Mouse (Mus musculus): Measurements from ENCODE around the gene Cpsf7. TPM values are rescaled to one million over a fixed set of nuclear protein-coding genes. Genes with fewer than 3 reads are reported as not detected.

Gene Cpsf7
- polyA plus RNA-seq, 1 experiment from 2014 or later: 47.6 TPM

DNA sequence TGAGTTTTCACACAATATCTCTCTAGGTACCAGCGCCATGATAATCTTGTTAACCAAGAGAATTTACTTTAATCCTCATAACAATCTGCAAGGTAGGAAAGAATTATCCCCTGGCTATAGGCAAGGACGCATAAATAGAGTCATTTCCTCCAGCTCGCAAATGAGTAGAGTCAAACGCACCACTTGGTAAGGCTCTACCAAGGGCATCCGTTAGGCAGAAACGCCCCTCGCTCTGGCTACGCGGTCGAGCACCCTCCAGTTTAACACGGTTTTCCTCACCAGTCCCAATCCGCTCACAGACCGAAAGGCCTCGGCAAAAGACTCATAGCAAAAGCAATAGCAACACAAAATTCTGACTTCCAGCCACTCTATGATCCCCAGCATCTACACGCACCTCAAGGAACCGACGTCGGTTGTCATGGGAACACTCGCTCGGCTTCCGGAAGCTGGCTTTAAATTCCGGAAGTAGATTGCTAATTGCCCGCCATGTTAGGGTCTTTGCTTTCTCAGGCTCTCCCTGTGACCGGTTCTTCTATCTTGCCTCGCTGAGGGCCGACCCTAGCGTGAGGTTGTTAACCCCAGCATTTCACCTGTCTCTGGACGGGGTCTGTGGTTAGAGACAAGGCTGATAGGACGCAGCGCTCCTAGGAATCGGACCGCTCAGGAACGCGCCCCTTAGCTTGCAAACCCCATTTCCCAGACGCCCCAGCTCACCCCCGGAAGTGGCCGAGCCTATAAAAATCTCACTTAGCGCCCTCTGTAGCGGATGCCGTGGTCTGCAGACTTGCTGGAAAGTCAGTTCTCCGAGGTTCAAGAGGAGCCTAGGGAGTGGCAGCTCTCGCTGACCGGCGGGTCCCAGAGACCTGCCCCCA lies 51.9 kb downstream of the Cpsf7 start, which contains the start of the genes Cyb561a3 and Tmem138:
Gene Cyb561a3 (plus strand): TSS at position 483 of the 872 bp plus-strand sequence.
Gene Tmem138 (minus strand): TSS at position 673 of the 872 bp plus-strand sequence.
- H3K36me3 ChIP-seq (ENCODE audit: control insufficient read depth, insufficient read depth, low read length): peaks cover 20% of the 10 kb centered on the region
- H3K4me2 ChIP-seq (ENCODE audit: low read depth, low read length): peak within 1 kb of the TSS; percentile 76
- peak; percentile 97 for ATAC-seq (ENCODE audit: low read depth)
- peaks cover 14% of the 10 kb centered on the region for H3K4me1 ChIP-seq (replicated peaks; ENCODE audit: control insufficient read depth, insufficient read depth, low read length)
- no peaks in the 10 kb centered on the region for H3K27me3 ChIP-seq (ENCODE audit: control insufficient read depth, insufficient read depth, low read depth, low read length)
- peak within 1 kb of the TSS; percentile 60 for H3K4me3 ChIP-seq (ENCODE audit: low read length)
- H3K9ac ChIP-seq (ENCODE audit: low read length): peak within 1 kb of the TSS; percentile 74
- peak within 1 kb of the TSS; percentile 91 for H3K27ac ChIP-seq (ENCODE audit: low read length)
- under 1% methylated on average over 44 of the region's 44 CpGs for WGBS
- H3K9me3 ChIP-seq (ENCODE audit: control insufficient read depth, low read length): no peaks in the 10 kb centered on the region

DNA sequence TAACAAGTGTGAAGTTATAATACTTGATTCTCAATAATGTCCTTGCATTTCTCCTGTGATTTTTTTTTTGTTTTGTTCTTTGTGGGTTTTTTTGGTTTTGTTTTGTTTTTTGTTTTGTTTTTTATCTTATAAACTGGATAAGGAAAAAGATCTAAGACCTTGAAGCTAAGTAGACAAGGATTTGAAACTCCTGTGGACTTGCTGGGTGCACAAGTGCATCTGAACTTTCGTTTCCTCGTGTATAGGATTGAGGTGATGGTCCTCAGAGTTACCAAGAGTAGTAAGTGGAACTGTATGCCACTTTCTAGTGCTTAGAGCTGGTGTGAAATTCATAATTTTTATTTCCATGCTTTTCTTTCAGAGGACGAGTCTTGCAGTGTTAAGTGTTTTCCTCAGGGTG lies 55.0 kb downstream of the Cpsf7 start:
- no peak for ATAC-seq (ENCODE audit: low read depth)
- no peak overlapping the region for H3K27ac ChIP-seq (ENCODE audit: low read length)
- 71% methylated on average over 3 of the region's 3 CpGs for WGBS
- no peaks in the 10 kb centered on the region for H3K9me3 ChIP-seq (ENCODE audit: control insufficient read depth, low read length)
- H3K4me2 ChIP-seq (ENCODE audit: low read depth, low read length): no peak overlapping the region
- H3K4me1 ChIP-seq (replicated peaks; ENCODE audit: control insufficient read depth, insufficient read depth, low read length): peaks cover 14% of the 10 kb centered on the region
- H3K4me3 ChIP-seq (ENCODE audit: low read length): no peak overlapping the region
- no peak overlapping the region for H3K9ac ChIP-seq (ENCODE audit: low read length)
- H3K27me3 ChIP-seq (ENCODE audit: control insufficient read depth, insufficient read depth, low read depth, low read length): no peaks in the 10 kb centered on the region
- H3K36me3 ChIP-seq (ENCODE audit: control insufficient read depth, insufficient read depth, low read length): peaks cover 3% of the 10 kb centered on the region; the same call in 1 of the 2 replicates

DNA sequence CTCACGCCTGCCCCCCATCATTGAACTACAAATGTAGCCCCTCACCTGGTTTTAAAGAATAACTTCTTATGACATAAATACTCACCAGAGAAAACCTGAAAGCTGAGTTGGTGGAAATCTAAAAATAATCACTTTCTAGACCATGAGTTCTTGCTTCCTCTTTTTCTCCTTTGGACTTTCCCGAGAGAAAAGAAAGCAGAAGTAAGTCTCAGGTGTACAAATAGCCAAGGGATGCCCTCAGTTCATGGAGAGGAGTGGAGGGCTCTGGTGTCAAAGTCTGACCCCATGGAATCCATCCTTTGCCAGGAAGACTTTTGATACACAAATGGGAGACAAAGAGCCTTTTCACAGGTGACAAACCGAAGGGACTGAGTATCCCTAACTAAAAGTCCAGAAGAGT lies 55.7 kb downstream of the Cpsf7 start:
- no peak for ATAC-seq (ENCODE audit: low read depth)
- H3K27ac ChIP-seq (ENCODE audit: low read length): no peak overlapping the region
- 79% methylated on average over 3 of the region's 3 CpGs for WGBS

DNA sequence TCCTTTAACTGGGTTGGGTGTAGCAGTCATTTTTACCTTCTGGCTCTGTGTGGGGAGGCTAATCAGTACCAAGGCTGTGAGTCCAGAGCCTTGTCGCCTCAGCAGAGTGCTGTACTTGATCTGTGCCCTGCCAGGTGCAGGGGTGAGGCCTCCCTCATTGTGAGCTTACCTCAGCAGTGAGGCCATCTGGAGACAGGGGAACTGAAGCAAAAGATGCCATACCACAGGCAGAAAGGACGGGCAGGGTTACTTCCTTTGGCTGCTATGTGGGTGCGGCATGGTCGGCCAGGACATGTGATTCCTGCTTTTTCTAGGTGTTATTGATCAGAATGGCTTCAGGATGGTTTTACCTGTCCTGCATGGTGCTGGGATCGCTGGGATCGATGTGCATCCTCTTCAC lies 56.9 kb downstream of the Cpsf7 start:
- no peak overlapping the region for H3K4me2 ChIP-seq (ENCODE audit: low read depth, low read length)
- WGBS: 75% methylated on average over 6 of the region's 6 CpGs
- no peaks in the 10 kb centered on the region for H3K9me3 ChIP-seq (ENCODE audit: control insufficient read depth, low read length)
- H3K27ac ChIP-seq (ENCODE audit: low read length): no peak overlapping the region
- H3K27me3 ChIP-seq (ENCODE audit: control insufficient read depth, insufficient read depth, low read depth, low read length): no peaks in the 10 kb centered on the region
- H3K4me1 ChIP-seq (replicated peaks; ENCODE audit: control insufficient read depth, insufficient read depth, low read length): peaks cover 9% of the 10 kb centered on the region
- H3K4me3 ChIP-seq (ENCODE audit: low read length): no peak overlapping the region
- H3K9ac ChIP-seq (ENCODE audit: low read length): no peak overlapping the region
- ATAC-seq (ENCODE audit: low read depth): no peak
- H3K36me3 ChIP-seq (ENCODE audit: control insufficient read depth, insufficient read depth, low read length): peaks cover 2% of the 10 kb centered on the region; the same call in 1 of the 2 replicates

More for the DNA sequence above, 55.7 kb downstream of the Cpsf7 start:
- Histone ChIP-seq H3K9ac (ENCODE audit: low read length) (no peak overlapping the region), H3K4me2 (ENCODE audit: low read depth, low read length) (no peak overlapping the region), H3K4me1 (replicated peaks; ENCODE audit: control insufficient read depth, insufficient read depth, low read length) (peaks cover 14% of the 10 kb centered on the region), H3K36me3 (ENCODE audit: control insufficient read depth, insufficient read depth, low read length) (peaks cover 2% of the 10 kb centered on the region; the same call in 1 of the 2 replicates), H3K27me3 (ENCODE audit: control insufficient read depth, insufficient read depth, low read depth, low read length) (no peaks in the 10 kb centered on the region), H3K4me3 (ENCODE audit: low read length) (no peak overlapping the region), H3K9me3 (ENCODE audit: control insufficient read depth, low read length) (no peaks in the 10 kb centered on the region)

DNA sequence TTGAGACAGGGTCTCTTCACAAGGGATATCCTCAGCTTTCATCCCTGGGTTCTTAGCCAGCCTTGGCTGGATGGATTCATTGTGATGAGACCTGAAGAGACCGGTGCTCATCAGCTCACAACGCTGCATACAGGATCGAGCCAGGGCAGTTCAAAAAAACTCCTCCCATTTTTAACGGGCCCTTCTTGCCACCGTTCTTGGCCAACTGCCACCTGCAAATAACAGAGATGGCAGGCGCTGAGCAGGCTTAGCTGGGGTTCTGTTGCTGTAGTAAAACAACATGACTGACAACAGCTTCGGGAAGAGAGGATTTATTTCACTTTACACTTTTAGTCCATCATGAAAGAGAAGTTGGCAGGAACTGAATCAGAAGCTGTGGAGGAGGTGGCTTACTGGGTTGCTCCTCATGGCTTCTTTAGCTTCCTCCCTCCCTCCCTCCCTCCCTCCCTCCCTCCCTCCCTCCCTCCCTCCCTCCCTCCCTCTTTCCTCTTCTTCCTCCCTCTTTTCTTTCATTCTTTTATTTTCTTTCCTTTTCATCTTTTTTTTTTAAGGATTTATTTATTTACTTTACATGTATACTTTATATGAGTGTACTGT lies 58.6 kb downstream of the Cpsf7 start:
- Histone ChIP-seq H3K9me3 (ENCODE audit: control insufficient read depth, low read length) (no peaks in the 10 kb centered on the region), H3K27ac (ENCODE audit: low read length) (no peak overlapping the region), H3K36me3 (ENCODE audit: control insufficient read depth, insufficient read depth, low read length) (peaks cover 4% of the 10 kb centered on the region; the same call in 1 of the 2 replicates), H3K9ac (ENCODE audit: low read length) (no peak overlapping the region), H3K4me1 (replicated peaks; ENCODE audit: control insufficient read depth, insufficient read depth, low read length) (peaks cover 2% of the 10 kb centered on the region; the same call in 1 of the 2 replicates), H3K4me2 (ENCODE audit: low read depth, low read length) (no peak overlapping the region), H3K27me3 (ENCODE audit: control insufficient read depth, insufficient read depth, low read depth, low read length) (no peaks in the 10 kb centered on the region), H3K4me3 (ENCODE audit: low read length) (no peak overlapping the region)
- ATAC-seq (ENCODE audit: low read depth): no peak
- WGBS: 51% methylated on average over 7 of the region's 7 CpGs

DNA sequence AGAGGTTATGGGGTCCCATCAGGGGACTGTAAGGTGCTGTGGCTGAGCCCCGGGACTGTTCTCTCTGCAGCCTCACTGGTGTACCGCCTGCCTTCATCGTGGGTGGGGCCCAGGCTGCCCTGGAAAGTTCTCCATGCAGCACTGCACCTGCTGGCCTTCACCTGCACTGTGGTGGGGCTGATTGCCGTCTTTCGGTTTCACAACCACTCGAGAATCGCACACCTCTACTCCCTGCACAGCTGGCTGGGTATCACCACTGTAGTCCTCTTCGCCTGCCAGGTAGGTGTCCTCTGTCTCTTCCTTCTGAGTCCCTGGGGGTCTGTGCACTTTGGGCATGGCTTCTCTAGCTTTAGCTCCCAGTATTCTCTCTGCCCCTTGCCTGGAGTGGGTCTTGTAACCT lies 60.0 kb downstream of the Cpsf7 start:
- H3K4me2 ChIP-seq (ENCODE audit: low read depth, low read length): no peak overlapping the region
- H3K9me3 ChIP-seq (ENCODE audit: control insufficient read depth, low read length): no peaks in the 10 kb centered on the region
- H3K4me3 ChIP-seq (ENCODE audit: low read length): no peak overlapping the region
- peaks cover 4% of the 10 kb centered on the region; the same call in 1 of the 2 replicates for H3K36me3 ChIP-seq (ENCODE audit: control insufficient read depth, insufficient read depth, low read length)
- H3K9ac ChIP-seq (ENCODE audit: low read length): no peak overlapping the region
- H3K27me3 ChIP-seq (ENCODE audit: control insufficient read depth, insufficient read depth, low read depth, low read length): no peaks in the 10 kb centered on the region
- ATAC-seq (ENCODE audit: low read depth): no peak
- no peaks in the 10 kb centered on the region for H3K4me1 ChIP-seq (replicated peaks; ENCODE audit: control insufficient read depth, insufficient read depth, low read length)
- no peak overlapping the region for H3K27ac ChIP-seq (ENCODE audit: low read length)
- WGBS: 83% methylated on average over 8 of the region's 8 CpGs

DNA sequence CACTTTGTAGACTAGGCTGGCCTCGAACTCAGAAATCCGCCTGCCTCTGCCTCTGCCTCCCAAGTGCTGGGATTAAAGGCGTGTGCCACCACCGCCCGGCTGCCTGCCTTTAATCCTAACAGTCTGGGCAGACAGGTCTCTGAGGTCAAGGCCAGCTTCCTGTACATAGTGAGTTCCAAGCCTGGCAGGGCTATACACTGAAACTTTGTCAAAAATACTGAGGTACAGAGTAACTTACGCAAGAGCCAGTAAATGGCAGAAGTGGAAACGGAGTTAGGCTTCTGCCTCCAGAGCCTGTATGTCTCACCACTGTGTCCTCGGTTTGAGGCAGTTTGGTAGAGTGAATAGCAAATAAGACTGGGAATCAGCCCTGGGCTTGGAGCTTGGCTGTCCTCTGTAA lies 62.2 kb downstream of the Cpsf7 start:
- Histone ChIP-seq H3K27ac (ENCODE audit: low read length) (no peak overlapping the region), H3K9me3 (ENCODE audit: control insufficient read depth, low read length) (no peaks in the 10 kb centered on the region), H3K36me3 (ENCODE audit: control insufficient read depth, insufficient read depth, low read length) (peaks cover 4% of the 10 kb centered on the region; the same call in 1 of the 2 replicates), H3K9ac (ENCODE audit: low read length) (no peak overlapping the region), H3K27me3 (ENCODE audit: control insufficient read depth, insufficient read depth, low read depth, low read length) (no peaks in the 10 kb centered on the region), H3K4me2 (ENCODE audit: low read depth, low read length) (no peak overlapping the region), H3K4me3 (ENCODE audit: low read length) (no peak overlapping the region), H3K4me1 (replicated peaks; ENCODE audit: control insufficient read depth, insufficient read depth, low read length) (no peaks in the 10 kb centered on the region)
- no peak for ATAC-seq (ENCODE audit: low read depth)
- 86% methylated on average over 6 of the region's 8 CpGs for WGBS

DNA sequence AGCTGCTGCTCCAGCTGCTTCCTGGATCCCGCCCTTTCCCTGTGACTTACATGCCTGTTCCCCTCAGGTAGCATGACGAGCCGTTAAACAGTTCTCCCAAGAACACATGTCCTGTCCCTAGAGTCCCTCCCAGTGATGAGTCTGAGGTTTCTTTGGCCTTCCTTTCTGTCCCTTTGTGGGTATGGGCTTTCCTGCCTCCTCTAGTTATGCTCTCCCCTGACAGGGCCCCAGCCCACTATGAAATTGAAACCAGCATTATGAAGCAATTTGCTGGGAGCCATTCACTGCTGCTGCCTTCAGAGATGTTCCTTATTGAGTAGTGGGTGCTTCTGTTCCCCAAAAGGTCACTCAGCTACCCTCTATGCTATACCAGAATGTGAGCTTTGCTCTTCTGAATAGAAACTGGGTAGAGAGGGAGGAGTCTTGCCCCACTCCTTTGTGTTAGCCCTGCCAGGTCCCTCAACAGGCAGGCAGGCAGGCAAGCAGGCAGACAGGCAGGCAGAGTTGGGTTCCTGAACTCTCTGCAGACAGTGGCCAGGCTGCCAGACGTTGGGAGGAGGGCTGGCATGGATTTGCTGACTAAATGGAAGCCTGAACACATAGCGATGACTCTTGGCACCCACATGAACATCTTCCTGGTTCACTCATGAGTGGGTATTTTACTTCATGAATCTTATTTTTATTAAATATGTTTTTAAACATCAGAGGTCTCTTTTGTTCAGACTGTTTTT lies 64.2 kb downstream of the Cpsf7 start:
- H3K27me3 ChIP-seq (ENCODE audit: control insufficient read depth, insufficient read depth, low read depth, low read length): no peaks in the 10 kb centered on the region
- no peak overlapping the region for H3K4me2 ChIP-seq (ENCODE audit: low read depth, low read length)
- no peak for ATAC-seq (ENCODE audit: low read depth)
- WGBS: 63% methylated on average over 5 of the region's 5 CpGs
- no peak overlapping the region for H3K27ac ChIP-seq (ENCODE audit: low read length)
- H3K9me3 ChIP-seq (ENCODE audit: control insufficient read depth, low read length): no peaks in the 10 kb centered on the region
- H3K36me3 ChIP-seq (ENCODE audit: control insufficient read depth, insufficient read depth, low read length): peaks cover 2% of the 10 kb centered on the region; the same call in 1 of the 2 replicates
- no peak overlapping the region for H3K9ac ChIP-seq (ENCODE audit: low read length)
- H3K4me1 ChIP-seq (replicated peaks; ENCODE audit: control insufficient read depth, insufficient read depth, low read length): no peaks in the 10 kb centered on the region
- no peak overlapping the region for H3K4me3 ChIP-seq (ENCODE audit: low read length)

DNA sequence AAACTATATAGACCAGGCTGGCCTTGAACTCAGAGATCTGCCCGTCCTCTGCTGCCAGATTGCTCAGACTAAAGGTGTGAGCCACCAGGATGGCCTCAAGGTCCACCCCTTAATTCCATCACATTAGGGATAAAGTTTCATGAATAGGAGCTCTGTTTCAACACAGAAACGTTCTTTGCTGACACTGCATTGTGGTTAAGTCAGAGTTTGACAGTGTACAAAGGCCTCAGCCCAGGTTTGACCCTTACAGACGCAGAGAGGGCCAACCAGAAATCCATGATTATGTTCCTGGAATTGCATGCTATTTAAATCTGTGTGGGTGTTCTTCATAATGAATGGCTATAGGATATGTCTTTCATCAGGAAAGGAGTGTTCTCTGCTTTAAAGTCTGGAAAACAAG lies 65.2 kb downstream of the Cpsf7 start:
- no peak overlapping the region for H3K27ac ChIP-seq (ENCODE audit: low read length)
- H3K36me3 ChIP-seq (ENCODE audit: control insufficient read depth, insufficient read depth, low read length): peaks cover 2% of the 10 kb centered on the region; the same call in 1 of the 2 replicates
- H3K4me1 ChIP-seq (replicated peaks; ENCODE audit: control insufficient read depth, insufficient read depth, low read length): no peaks in the 10 kb centered on the region
- 71% methylated on average over 3 of the region's 3 CpGs for WGBS
- H3K27me3 ChIP-seq (ENCODE audit: control insufficient read depth, insufficient read depth, low read depth, low read length): no peaks in the 10 kb centered on the region
- no peak for ATAC-seq (ENCODE audit: low read depth)
- no peak overlapping the region for H3K4me3 ChIP-seq (ENCODE audit: low read length)
- H3K9me3 ChIP-seq (ENCODE audit: control insufficient read depth, low read length): no peaks in the 10 kb centered on the region
- no peak overlapping the region for H3K9ac ChIP-seq (ENCODE audit: low read length)
- H3K4me2 ChIP-seq (ENCODE audit: low read depth, low read length): no peak overlapping the region
